Mouse (Mus musculus) gastrocnemius, postnatal 25 days (tissue): Measurements from ENCODE around the gene Mfsd6l. TPM values are rescaled to one million over a fixed set of nuclear protein-coding genes. Genes with fewer than 3 reads are reported as not detected.

Experiments
- DNase-seq: peaks from one replicate; pipeline ENCODE4 v3.0.0; 2022
- long read RNA-seq, 2 experiments: library from polyadenylated mRNA; stranded (forward); transcript quantifications; one replicate each; pipeline ENCODE4 v2.0.0; 2021
- total RNA-seq, 2 experiments: library from RNA; stranded (reverse); gene quantifications; 1 replicate in 1 of 2; 2 replicates in 1 of 2; pipeline ENCODE4 v1.2.3; 2021

Gene Mfsd6l
- not detected for total RNA-seq
- long read RNA-seq, experiment 1: 0 reads
- long read RNA-seq, experiment 2: 0 reads

DNA sequence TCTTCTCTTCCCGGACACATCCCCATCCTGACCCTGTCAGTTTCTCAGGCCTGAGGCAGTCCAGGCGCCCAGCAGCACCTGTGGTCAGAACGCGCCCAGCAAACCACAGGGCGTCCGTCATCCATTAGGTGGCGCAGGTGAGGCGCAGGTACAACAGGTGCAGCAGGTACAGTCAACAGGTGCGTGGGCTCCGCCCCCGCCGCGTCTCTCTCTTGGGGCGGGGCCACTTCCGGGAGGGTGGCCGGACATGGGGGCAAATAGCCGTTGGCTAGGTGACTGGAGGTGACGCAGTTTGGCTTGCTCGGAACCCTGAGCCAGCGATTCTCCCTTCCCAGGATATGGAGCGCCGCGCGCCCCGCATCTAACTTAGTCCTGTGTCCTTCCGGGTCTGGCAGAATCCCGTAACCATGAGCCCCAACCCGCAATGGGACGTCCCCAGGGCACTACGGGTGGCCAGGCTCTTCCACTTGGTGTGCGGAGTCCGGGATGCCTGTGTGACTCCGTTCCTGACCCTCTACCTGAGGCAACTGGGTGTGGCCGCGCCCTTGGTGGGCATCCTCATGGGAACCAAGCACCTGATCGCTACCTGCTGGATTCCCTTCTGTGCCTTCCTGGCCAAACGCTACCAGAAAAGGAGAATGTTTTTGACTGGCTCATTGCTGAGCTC lies at the start of gene Mfsd6l:
Gene Mfsd6l, plus strand, starts transcription at position 269 of the 667 bp plus-strand sequence.
- DNase-seq: no peak

DNA sequence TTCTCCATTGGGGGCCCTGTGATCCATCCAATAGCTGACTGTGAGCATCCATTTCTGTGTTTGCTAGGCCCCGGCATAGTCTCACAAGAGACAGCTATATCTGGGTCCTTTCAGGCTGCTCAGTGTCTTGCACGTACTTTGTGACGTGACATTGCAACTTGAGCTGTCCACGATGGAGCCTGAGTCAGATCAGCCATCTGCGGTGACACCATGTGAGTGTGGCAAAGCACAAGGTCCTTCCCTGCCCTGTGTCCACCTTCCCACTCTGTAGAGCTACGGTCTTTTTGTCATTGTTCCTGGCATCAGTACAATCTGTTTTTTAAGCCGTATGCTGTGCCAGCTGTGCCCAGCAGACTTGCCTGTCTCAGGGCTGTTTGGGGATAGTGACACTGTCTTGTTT lies 48.7 kb upstream of the Mfsd6l start:
- no peak for DNase-seq

GRCm38 (mm10) chr11:68508619-68509018 lies 47.4 kb upstream of the Mfsd6l start:
- DNase-seq: no peak

GRCm38 (mm10) chr11:68509194-68509593 lies 46.8 kb upstream of the Mfsd6l start:
- no peak for DNase-seq

DNA sequence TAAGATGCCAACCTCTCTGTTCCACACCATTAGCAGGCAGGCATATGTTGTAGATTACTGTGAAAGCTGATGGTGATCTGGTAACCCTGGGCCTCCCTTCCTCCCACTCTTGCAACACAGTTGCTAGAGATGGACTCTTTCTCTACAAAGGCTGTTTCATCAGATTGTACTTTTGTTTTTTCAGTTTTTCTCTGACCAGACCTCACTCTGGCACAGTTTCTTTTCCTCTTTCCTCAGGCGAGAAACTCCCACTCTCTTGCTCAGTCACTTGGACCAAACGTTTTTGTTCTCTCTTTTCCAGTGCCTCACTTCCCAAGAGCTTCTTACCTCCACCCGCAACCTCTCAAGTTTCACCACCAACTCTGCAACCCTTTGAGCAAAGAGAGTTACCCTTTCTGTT lies 42.0 kb upstream of the Mfsd6l start:
- DNase-seq: no peak

GRCm38 (mm10) chr11:68519362-68519761 lies 36.6 kb upstream of the Mfsd6l start:
- DNase-seq: no peak

DNA sequence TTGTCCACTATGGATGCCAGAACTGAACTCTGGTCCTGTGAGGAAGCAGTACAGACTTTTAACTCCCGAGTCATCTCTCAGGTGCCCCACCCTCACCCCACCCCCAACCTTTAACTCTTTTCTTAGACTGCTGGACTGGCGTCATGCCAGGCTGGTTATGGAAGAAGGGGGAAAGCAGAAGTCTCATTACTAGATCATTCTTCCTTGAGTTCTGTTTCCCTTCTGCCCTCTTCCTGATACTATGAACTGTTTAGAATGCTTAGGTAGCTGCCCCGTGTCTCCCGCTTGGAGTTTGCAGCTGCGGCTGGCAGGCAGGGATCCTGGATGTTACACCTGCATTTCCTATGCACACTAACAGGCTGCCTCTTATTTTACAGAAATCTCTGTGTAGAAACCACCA lies 36.2 kb upstream of the Mfsd6l start:
- no peak for DNase-seq

DNA sequence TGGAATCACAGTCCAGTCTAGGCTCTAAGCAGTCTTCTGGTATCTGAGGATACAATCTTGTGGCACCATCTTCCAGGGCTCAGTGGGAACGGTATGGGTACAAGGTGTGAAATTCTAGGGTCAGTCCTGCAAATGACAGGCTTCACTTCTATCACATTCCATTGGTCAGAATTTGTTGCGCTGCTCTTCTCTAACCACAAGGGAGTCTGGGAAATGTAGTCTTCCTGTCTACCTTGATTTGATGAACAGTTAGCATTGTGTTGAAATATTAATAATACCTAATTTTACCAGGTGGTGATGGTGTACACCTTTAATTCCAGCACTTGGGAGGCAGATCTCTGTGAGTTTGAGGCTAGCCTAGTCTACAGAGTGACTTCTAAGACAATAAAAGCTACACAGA lies 35.5 kb upstream of the Mfsd6l start:
- DNase-seq: no peak

- DNase-seq: no peak
Measured at GRCm38 (mm10) chr11:68521352-68521751, 34.6 kb upstream of the Mfsd6l start.

DNA sequence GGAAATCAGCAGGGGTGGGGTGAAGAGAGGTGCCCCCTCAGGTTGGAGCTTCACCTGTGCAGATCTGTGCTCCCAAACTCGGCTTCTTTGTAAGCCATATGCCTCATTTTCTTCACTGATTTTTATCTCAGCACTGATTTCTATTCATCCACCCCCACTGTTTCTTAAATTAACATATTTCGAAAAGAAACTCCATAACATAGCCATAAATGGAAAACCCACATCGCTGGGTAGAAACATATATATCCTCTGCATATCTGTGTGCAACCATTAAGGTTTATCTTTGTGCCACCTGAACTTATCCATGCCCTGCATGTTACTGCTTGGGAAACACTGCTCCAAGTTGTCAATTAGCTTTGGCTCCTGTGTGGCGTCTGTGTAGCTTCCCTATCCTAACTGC lies 29.5 kb upstream of the Mfsd6l start:
- no peak for DNase-seq

DNA sequence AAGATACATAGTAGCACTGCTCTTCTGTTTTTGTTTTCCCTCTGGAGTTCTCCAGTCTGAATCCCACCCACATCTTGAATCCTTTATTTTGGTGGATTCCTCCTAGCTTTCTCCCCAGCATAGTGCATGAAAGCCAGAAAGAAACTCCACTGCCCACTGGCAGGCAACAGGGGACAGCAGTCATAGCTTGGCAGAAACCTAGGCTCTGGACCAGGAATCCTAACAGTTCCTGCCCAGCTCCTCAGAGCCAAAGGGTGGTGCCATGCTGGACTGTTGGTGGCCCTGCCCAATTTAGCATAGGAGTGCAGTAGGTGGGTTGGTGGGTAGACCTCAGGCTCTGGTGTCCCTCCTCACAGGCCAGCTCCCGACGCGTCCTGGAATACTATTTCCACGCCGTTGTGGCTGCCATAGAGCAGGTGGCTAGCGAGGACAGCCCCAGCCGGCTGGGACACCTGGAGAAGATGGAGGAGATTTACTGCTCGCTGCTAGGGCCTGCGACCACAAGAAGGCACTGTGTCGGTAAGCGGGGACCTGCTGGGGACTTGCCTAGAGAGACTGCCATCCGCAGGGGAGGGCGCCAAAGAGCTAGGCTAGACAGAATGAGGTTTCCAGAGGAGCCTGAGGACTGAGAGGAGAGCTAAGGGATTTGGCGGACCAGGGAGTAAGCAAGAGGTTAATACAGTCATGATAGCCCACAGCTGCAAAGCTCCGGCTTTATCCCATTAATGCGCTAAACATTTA lies 24.8 kb upstream of the Mfsd6l start:
- DNase-seq: peak; percentile 44

GRCm38 (mm10) chr11:68531941-68532535 lies 23.9 kb upstream of the Mfsd6l start:
- no peak for DNase-seq

GRCm38 (mm10) chr11:68532773-68533172 lies 23.2 kb upstream of the Mfsd6l start:
- DNase-seq: no peak

DNA sequence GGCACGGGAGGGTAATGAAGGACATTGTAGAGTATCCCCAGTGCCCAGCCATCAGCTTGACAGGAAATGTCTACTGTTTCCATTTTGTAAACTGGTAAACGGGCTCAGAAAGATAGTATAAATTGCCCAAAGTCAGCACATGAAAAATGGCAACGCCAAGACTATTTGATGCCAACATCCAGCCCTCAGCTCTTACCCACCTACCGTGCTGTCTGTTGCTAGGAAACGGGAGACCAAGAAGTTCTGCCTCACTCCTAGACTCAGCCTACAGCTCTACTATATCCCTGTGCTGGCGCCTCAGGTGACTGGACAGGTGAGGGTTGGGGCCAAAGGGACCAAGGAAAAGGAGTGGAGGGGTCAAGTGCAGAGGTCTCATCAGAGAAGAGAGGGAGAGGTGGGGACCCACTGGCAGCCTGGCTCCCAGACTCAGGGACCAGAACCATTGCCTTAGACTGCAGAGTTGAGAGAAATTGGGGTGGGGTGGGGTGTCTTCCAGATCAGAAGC lies 22.0 kb upstream of the Mfsd6l start:
- no peak for DNase-seq

- no peak for DNase-seq
Measured at GRCm38 (mm10) chr11:68536026-68536425, 20.0 kb upstream of the Mfsd6l start.

DNA sequence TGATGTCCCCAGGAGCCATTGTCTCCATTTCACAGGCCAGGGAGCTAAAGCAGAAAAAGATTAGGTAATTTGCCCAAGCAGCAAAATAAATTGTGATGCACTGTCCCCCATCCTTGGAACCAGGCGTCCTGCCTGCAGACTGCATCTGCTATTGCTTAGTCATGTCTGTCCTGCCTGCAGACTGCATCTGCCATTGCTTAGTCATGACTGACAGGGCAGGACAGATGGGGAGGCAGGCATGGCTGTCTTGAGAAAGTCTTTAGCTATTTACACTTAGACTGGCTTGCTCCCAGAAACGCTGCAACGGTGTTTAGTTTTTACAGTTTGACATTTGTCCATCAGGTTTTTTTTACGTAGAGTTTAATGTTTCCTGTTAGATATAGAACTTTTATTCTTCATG lies 19.5 kb upstream of the Mfsd6l start:
- DNase-seq: no peak

- DNase-seq: no peak
Measured at GRCm38 (mm10) chr11:68539621-68540020, 16.4 kb upstream of the Mfsd6l start.

- DNase-seq: no peak
Measured at GRCm38 (mm10) chr11:68544554-68544953, 11.4 kb upstream of the Mfsd6l start.

- no peak for DNase-seq
Measured at GRCm38 (mm10) chr11:68545172-68545571, 10.8 kb upstream of the Mfsd6l start.

DNA sequence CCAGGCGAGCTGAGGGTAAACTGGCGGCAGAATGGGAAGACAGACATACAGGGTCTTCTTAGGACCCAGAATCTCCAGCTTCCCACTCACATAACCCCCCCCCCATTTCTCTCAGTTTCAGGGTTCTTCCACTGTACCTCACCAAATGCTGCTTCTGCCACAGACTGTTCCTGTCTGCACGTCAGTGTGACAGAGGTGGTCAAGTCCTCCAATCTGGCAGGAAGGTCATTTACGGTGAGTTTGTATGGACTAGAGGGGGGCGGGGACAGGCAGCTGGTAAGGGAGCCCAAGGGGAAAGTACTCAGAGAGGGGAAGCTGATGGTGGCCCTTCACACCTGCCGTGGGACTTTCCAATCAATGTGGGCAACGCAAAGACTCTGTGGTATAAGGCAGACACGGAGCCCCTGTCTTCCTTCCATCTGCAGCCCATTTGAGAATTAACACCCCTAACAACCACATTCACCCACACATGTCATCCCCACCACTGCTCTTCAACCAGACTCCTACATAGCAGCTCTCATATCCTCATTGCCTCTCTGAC lies 10.2 kb upstream of the Mfsd6l start:
- DNase-seq: no peak

DNA sequence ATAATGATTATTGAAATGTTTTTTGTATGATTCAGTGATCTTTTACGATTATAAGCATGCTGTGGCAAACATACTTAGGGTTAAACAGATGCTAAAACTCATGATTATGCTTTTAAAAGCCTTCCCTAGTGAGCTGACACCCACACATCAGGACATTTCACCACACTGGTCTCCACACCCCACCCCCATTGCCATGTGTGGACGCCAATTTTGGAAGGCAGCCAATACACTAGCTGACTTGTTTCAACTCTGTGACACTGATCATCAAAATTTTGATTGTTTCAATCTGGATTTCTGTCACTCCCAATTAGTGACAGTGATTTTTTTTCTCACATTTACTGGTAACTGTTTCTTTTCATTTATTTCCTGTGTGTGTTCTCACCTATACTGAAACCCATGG lies 8.5 kb upstream of the Mfsd6l start:
- no peak for DNase-seq

GRCm38 (mm10) chr11:68549597-68549996 lies 6.4 kb upstream of the Mfsd6l start:
- no peak for DNase-seq

DNA sequence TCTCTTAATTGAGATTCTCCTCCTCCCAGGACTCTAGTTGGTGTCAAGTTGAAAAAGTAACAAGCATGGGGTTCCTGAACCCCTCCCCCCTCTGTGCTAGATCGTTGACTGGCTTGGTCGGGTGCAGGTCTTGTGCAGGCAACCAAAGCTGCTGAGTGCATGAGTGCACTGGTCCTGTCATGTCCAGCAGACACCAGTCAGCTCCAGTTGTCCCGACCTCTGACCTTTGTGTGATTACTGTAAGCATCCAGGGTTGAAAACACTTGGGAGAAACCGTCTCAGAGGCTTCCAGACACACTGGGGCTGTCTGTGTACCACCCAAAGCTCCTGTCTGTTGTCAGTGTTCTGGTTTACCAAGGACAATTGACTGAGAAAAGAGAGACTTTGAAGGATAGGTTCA lies 5.6 kb upstream of the Mfsd6l start:
- DNase-seq: no peak
